Mouse (Mus musculus): ENCODE data around the gene Phka2. TPM values are rescaled to one million over a fixed set of nuclear protein-coding genes. Genes with fewer than 3 reads are reported as not detected.

The Phka2 gene
- total and polyA plus RNA-seq, 3 experiments, result 16.6 to 31.0 TPM; not detected in 1

DNA sequence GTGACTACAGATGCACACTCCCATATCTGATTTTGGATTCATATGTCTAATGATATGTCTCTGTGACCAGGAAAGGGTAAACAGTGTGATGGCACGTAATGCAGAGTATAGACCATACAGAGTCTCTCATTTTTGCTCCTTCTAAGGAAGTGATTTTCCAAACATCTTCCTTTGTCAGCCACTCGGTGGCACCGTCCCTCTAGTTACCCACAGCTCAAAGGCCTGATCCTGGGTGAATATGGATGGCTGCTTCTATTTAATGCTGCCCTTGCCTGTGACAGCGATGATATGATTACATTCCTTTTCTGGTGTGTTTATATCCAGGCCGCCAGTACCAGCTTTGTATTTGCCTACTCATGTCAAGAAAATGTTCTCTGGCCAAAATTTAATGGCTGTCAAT is 81.6 kb downstream of the Phka2 start:
- H3K79me2 ChIP-seq (ENCODE audit: control insufficient read depth, insufficient read depth, low read length, poor library complexity), result no peaks in the 10 kb centered on the region
- no peak overlapping the region for H3K4me3 ChIP-seq (ENCODE audit: control insufficient read depth in 1 of 2, insufficient read depth in 1 of 2, low read depth in 2 of 2, low read length in 2 of 2)
- H3K36me3 ChIP-seq (ENCODE audit: control insufficient read depth in 1 of 2, insufficient read depth in 2 of 2, low read length in 2 of 2), result no peaks in the 10 kb centered on the region
- no peak overlapping the region for H3K9ac ChIP-seq (ENCODE audit: control insufficient read depth, low read depth, low read length, poor library complexity, severe bottlenecking)
- H3K4me1 ChIP-seq (ENCODE audit: control insufficient read depth in 1 of 2, insufficient read depth in 2 of 2, low read length in 2 of 2), result no peaks in the 10 kb centered on the region
- H3K27ac ChIP-seq (ENCODE audit: control insufficient read depth, low read depth, low read length), result no peak overlapping the region
- no peaks in the 10 kb centered on the region for H3K27me3 ChIP-seq (ENCODE audit: control insufficient read depth in 1 of 2, insufficient read depth in 2 of 2, low read length in 2 of 2)
- no peaks in the 10 kb centered on the region for H3K9me3 ChIP-seq (replicated peaks; ENCODE audit: insufficient read depth, low read length)
- TF ChIP-seq SMC3 (IDR thresholded peaks at IDR 0.05; ENCODE audit: low read depth, low read length) (no peak), MEF2A (IDR thresholded peaks at IDR 0.05; ENCODE audit: extremely low read depth, insufficient replicate concordance, low read depth, low read length, poor library complexity, severe bottlenecking) (no peak), CTCF (IDR thresholded peaks at IDR 0.05 in 2 of 3, conservative IDR thresholded peaks at IDR 0.05 in 1 of 3; ENCODE audit: control insufficient read depth in 1 of 3, insufficient read depth in 1 of 3, low read depth in 2 of 3, low read length in 3 of 3, poor library complexity in 1 of 3, severe bottlenecking in 1 of 3) (0 out of 6 replicates have a peak, but pooled peaks of 1 of the 3 experiments have one; percentile 5), POLR2A (IDR thresholded peaks at IDR 0.05; ENCODE audit: control insufficient read depth in 1 of 2, insufficient read depth in 1 of 2, low read depth in 1 of 2, low read length in 2 of 2, poor library complexity in 1 of 2) (no peak), TAL1 (IDR thresholded peaks at IDR 0.05; ENCODE audit: low read length) (no peak), NRF1 (IDR thresholded peaks at IDR 0.05; ENCODE audit: insufficient read depth, low read depth, low read length, poor library complexity, severe bottlenecking) (no peak), NELFE (IDR thresholded peaks at IDR 0.05; ENCODE audit: low read depth, low read length) (no peak)
- DNase-seq (ENCODE audit: low read depth, low spot score), result no peak

DNA sequence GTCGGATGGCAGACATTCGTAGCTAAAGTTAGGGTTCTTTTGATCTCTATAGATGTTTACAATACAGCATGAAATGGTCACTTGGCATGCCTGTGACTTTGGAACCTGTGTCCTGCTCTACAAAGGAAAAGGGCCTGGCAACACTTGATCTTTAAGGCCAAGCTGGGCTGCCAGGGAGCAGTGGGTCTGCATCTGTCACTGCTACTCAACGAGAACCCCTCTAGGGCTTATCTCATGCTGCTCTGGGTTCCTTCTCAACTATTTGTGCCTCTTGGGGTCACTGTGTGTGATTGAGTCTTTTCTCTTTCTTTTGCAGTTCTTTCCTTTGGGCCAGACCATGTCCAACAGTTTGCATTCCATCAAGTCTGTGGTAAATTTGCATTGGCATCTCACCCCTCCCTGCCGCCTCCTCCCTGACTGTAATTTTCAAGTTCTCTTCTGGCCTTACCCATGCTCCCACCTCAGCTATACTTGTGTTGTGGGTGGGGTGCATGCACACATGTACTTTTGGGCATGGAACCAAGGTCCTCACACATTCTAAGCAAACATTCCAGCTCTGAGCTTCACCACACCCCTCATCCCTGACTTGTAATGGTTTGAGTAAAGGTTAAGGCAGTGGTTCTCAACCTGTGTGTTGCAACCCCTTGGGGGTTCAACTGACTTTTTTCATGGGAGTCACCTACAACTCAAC is 82.3 kb downstream of the Phka2 start:
- Histone ChIP-seq H3K79me2 (ENCODE audit: control insufficient read depth, insufficient read depth, low read length, poor library complexity) (no peaks in the 10 kb centered on the region), H3K27ac (ENCODE audit: control insufficient read depth, low read depth, low read length) (no peak overlapping the region), H3K9ac (ENCODE audit: control insufficient read depth, low read depth, low read length, poor library complexity, severe bottlenecking) (no peak overlapping the region), H3K36me3 (ENCODE audit: control insufficient read depth in 1 of 2, insufficient read depth in 2 of 2, low read length in 2 of 2) (no peaks in the 10 kb centered on the region), H3K27me3 (ENCODE audit: control insufficient read depth in 1 of 2, insufficient read depth in 2 of 2, low read length in 2 of 2) (no peaks in the 10 kb centered on the region), H3K4me3 (ENCODE audit: control insufficient read depth in 1 of 2, insufficient read depth in 1 of 2, low read depth in 2 of 2, low read length in 2 of 2) (no peak overlapping the region), H3K9me3 (replicated peaks; ENCODE audit: insufficient read depth, low read length) (no peaks in the 10 kb centered on the region), H3K4me1 (ENCODE audit: control insufficient read depth in 1 of 2, insufficient read depth in 2 of 2, low read length in 2 of 2) (no peaks in the 10 kb centered on the region)
- no peak for TF ChIP-seq NRF1 (IDR thresholded peaks at IDR 0.05; ENCODE audit: insufficient read depth, low read depth, low read length, poor library complexity, severe bottlenecking)
- TF ChIP-seq CTCF (IDR thresholded peaks at IDR 0.05 in 2 of 3, conservative IDR thresholded peaks at IDR 0.05 in 1 of 3; ENCODE audit: control insufficient read depth in 1 of 3, insufficient read depth in 1 of 3, low read depth in 2 of 3, low read length in 3 of 3, poor library complexity in 1 of 3, severe bottlenecking in 1 of 3), result no peak
- TF ChIP-seq SIN3A (IDR thresholded peaks at IDR 0.05; ENCODE audit: low read length), result no peak
- TF ChIP-seq MYC (IDR thresholded peaks at IDR 0.05; ENCODE audit: low read depth, low read length), result no peak
- no peak for TF ChIP-seq ZKSCAN1 (IDR thresholded peaks at IDR 0.05; ENCODE audit: low read depth, low read length)
- no peak for TF ChIP-seq POLR2AphosphoS2 (IDR thresholded peaks at IDR 0.05; ENCODE audit: low read length)
- no peak for TF ChIP-seq MYB (IDR thresholded peaks at IDR 0.05; ENCODE audit: low read depth, low read length)
- TF ChIP-seq GATA1 (IDR thresholded peaks at IDR 0.05; ENCODE audit: low read depth, low read length), result no peak
- DNase-seq (ENCODE audit: low read depth, low spot score), result no peak

DNA sequence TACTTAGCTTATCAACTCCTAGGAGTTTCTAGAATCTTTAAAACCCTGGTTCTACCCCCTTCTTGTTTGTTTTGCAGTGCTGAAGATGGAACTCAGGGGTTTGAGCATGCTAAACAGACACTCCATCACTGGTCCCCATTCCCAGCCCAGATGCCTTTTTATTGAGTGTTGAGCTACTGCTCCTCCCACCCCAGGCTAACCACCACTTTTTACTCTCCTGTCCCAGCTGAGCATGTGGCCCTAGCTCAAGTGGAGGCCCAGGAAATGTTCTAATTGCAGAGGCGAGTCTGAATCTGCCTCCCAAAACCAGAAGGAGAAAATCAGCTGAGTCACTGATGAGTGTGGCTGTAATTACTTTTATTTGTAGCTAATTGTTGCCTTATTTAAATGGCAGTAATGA is 83.1 kb downstream of the Phka2 start:
- Histone ChIP-seq H3K36me3 (ENCODE audit: control insufficient read depth in 1 of 2, insufficient read depth in 2 of 2, low read length in 2 of 2) (no peaks in the 10 kb centered on the region; a peak in 1 of 4 replicates), H3K4me1 (ENCODE audit: control insufficient read depth in 1 of 2, insufficient read depth in 2 of 2, low read length in 2 of 2) (no peaks in the 10 kb centered on the region), H3K27ac (ENCODE audit: control insufficient read depth, low read depth, low read length) (no peak overlapping the region), H3K79me2 (ENCODE audit: control insufficient read depth, insufficient read depth, low read length, poor library complexity) (no peaks in the 10 kb centered on the region), H3K27me3 (ENCODE audit: control insufficient read depth in 1 of 2, insufficient read depth in 2 of 2, low read length in 2 of 2) (no peaks in the 10 kb centered on the region), H3K9ac (ENCODE audit: control insufficient read depth, low read depth, low read length, poor library complexity, severe bottlenecking) (no peak overlapping the region), H3K4me3 (ENCODE audit: control insufficient read depth in 1 of 2, insufficient read depth in 1 of 2, low read depth in 2 of 2, low read length in 2 of 2) (no peak overlapping the region), H3K9me3 (replicated peaks; ENCODE audit: insufficient read depth, low read length) (no peaks in the 10 kb centered on the region)
- no peak for DNase-seq (ENCODE audit: low read depth, low spot score)
- TF ChIP-seq MAZ (IDR thresholded peaks at IDR 0.05; ENCODE audit: low read depth, low read length), result no peak
- TF ChIP-seq GABPA (IDR thresholded peaks at IDR 0.05; ENCODE audit: low read depth, low read length), result no peak
- no peak for TF ChIP-seq HCFC1 (IDR thresholded peaks at IDR 0.05; ENCODE audit: low read depth, low read length)
- TF ChIP-seq USF1 (IDR thresholded peaks at IDR 0.05; ENCODE audit: low read depth, low read length), result no peak
- no peak for TF ChIP-seq KAT2A (conservative IDR thresholded peaks at IDR 0.05; ENCODE audit: low read depth, low read length)
- TF ChIP-seq NRF1 (IDR thresholded peaks at IDR 0.05; ENCODE audit: insufficient read depth, low read depth, low read length, poor library complexity, severe bottlenecking), result no peak
- TF ChIP-seq MAX (IDR thresholded peaks at IDR 0.05; ENCODE audit: low read length), result no peak
- TF ChIP-seq MXI1 (IDR thresholded peaks at IDR 0.05; ENCODE audit: low read depth, low read length), result no peak
- TF ChIP-seq MYB (IDR thresholded peaks at IDR 0.05; ENCODE audit: low read depth, low read length), result no peak
- no peak for TF ChIP-seq BHLHE40 (IDR thresholded peaks at IDR 0.05; ENCODE audit: borderline replicate concordance, low read depth, low read length)
- no peak for TF ChIP-seq ZNF384 (IDR thresholded peaks at IDR 0.05; ENCODE audit: low read depth, low read length)
- TF ChIP-seq JUND (IDR thresholded peaks at IDR 0.05; ENCODE audit: low read depth, low read length), result no peak
- no peak for TF ChIP-seq ZC3H11A (IDR thresholded peaks at IDR 0.05; ENCODE audit: low read depth, low read length)
- no peak for TF ChIP-seq ZMIZ1 (IDR thresholded peaks at IDR 0.05; ENCODE audit: low read depth, low read length)
